Mouse (Mus musculus): ENCODE results near the gene Xrcc1. TPM values are rescaled to one million over a fixed set of nuclear protein-coding genes. Genes with fewer than 3 reads are reported as not detected.
"Not testable (repeated sequence)": the region's sequence is repeated elsewhere in the genome, so short reads cannot be mapped to it uniquely, and the experiment has no call there.

Gene Xrcc1
- polyA plus RNA-seq, 1 experiment from 2014 or later = 71.7 TPM

- Histone ChIP-seq H3K36me3 (no peaks in the 10 kb centered on the region), H3K4me1 (replicated peaks) (peaks cover 9% of the 10 kb centered on the region), H3K27ac (ENCODE audit: poor library complexity, severe bottlenecking) (no peak overlapping the region), H3K9me3 (replicated peaks) (peaks cover 4% of the 10 kb centered on the region; the same call in 1 of the 2 replicates), H3K27me3 (replicated peaks) (peaks cover 24% of the 10 kb centered on the region), H3K4me3 (no peak overlapping the region), H3K9ac (no peak overlapping the region), H3K4me2 (no peak overlapping the region)
- 83% methylated on average over 7 of the region's 7 CpGs for WGBS
- no peak for ATAC-seq (ENCODE audit: insufficient number of reproducible peaks, low FRiP score)
These were observed 59.5 kb downstream of the Xrcc1 start for GRCm38 (mm10) chr7:24605561-24605960.

- Histone ChIP-seq H3K9me3 (replicated peaks) (peaks cover 4% of the 10 kb centered on the region; the same call in 1 of the 2 replicates), H3K4me1 (replicated peaks) (peaks cover 14% of the 10 kb centered on the region), H3K36me3 (no peaks in the 10 kb centered on the region), H3K9ac (no peak overlapping the region), H3K4me3 (no peak overlapping the region), H3K27me3 (replicated peaks) (peaks cover 28% of the 10 kb centered on the region), H3K27ac (ENCODE audit: poor library complexity, severe bottlenecking) (no peak overlapping the region), H3K4me2 (no peak overlapping the region)
- no peak for ATAC-seq (ENCODE audit: insufficient number of reproducible peaks, low FRiP score)
- WGBS = 75% methylated on average over 7 of the region's 7 CpGs
These were observed 60.0 kb downstream of the Xrcc1 start for GRCm38 (mm10) chr7:24606046-24606445.

- Histone ChIP-seq H3K4me1 (replicated peaks) (peaks cover 23% of the 10 kb centered on the region), H3K4me2 (no peak overlapping the region), H3K27ac (ENCODE audit: poor library complexity, severe bottlenecking) (no peak overlapping the region), H3K9me3 (replicated peaks) (peaks cover 4% of the 10 kb centered on the region; the same call in 1 of the 2 replicates), H3K9ac (no peak overlapping the region), H3K27me3 (replicated peaks) (peaks cover 46% of the 10 kb centered on the region), H3K36me3 (no peaks in the 10 kb centered on the region), H3K4me3 (no peak overlapping the region)
- ATAC-seq (ENCODE audit: insufficient number of reproducible peaks, low FRiP score) = peak; percentile 67
- WGBS = 37% methylated on average over 6 of the region's 6 CpGs
These were observed 61.9 kb downstream of the Xrcc1 start for GRCm38 (mm10) chr7:24608017-24608416.

- H3K27me3 ChIP-seq (replicated peaks) = peaks cover 51% of the 10 kb centered on the region
These were observed 62.5 kb downstream of the Xrcc1 start for GRCm38 (mm10) chr7:24608561-24608960.

GRCm38 (mm10) chr7:24610144-24610878 is 64.2 kb downstream of the Xrcc1 start, which contains the start of gene Phldb3:
Phldb3 (plus strand) TSS chr7:24610763.
- peak; percentile 24 for ATAC-seq (ENCODE audit: insufficient number of reproducible peaks, low FRiP score)
- 4% methylated on average over 23 of the region's 27 CpGs for WGBS
- Histone ChIP-seq H3K27ac (ENCODE audit: poor library complexity, severe bottlenecking) (no peak within 1 kb of the TSS), H3K36me3 (no peaks in the 10 kb centered on the region), H3K4me2 (peak within 1 kb of the TSS; percentile 72), H3K4me3 (peak within 1 kb of the TSS; percentile 48), H3K9ac (0 out of 2 replicates have a peak within 1 kb of the TSS, but pooled peaks have one; percentile 32), H3K4me1 (replicated peaks) (peaks cover 23% of the 10 kb centered on the region), H3K27me3 (replicated peaks) (peaks cover 62% of the 10 kb centered on the region), H3K9me3 (replicated peaks) (peaks cover 4% of the 10 kb centered on the region; the same call in 1 of the 2 replicates)

More at GRCm38 (mm10) chr7:24608561-24608960, 62.5 kb downstream of the Xrcc1 start:
- 69% methylated on average over 8 of the region's 8 CpGs for WGBS
- Histone ChIP-seq H3K9me3 (replicated peaks) (peaks cover 4% of the 10 kb centered on the region; the same call in 1 of the 2 replicates), H3K36me3 (no peaks in the 10 kb centered on the region), H3K4me1 (replicated peaks) (peaks cover 23% of the 10 kb centered on the region), H3K4me3 (no peak overlapping the region), H3K9ac (no peak overlapping the region), H3K27ac (ENCODE audit: poor library complexity, severe bottlenecking) (no peak overlapping the region), H3K4me2 (no peak overlapping the region)
- no peak for ATAC-seq (ENCODE audit: insufficient number of reproducible peaks, low FRiP score)

GRCm38 (mm10) chr7:24610879-24611494 is 64.9 kb downstream of the Xrcc1 start:
- ATAC-seq (ENCODE audit: insufficient number of reproducible peaks, low FRiP score) = peak; percentile 84
- Histone ChIP-seq H3K27me3 (replicated peaks) (peaks cover 62% of the 10 kb centered on the region), H3K9me3 (replicated peaks) (peaks cover 4% of the 10 kb centered on the region; the same call in 1 of the 2 replicates), H3K4me2 (peak overlapping the region; percentile 72), H3K9ac (0 out of 2 replicates have a peak overlapping the region, but pooled peaks have one; percentile 32), H3K27ac (ENCODE audit: poor library complexity, severe bottlenecking) (no peak overlapping the region), H3K4me3 (peak overlapping the region; percentile 48), H3K4me1 (replicated peaks) (peaks cover 23% of the 10 kb centered on the region), H3K36me3 (no peaks in the 10 kb centered on the region)
- under 1% methylated on average over 36 of the region's 36 CpGs for WGBS

GRCm38 (mm10) chr7:24611709-24612108 is 65.6 kb downstream of the Xrcc1 start:
- H3K27ac ChIP-seq (ENCODE audit: poor library complexity, severe bottlenecking) = no peak overlapping the region
- no peak for ATAC-seq (ENCODE audit: insufficient number of reproducible peaks, low FRiP score)
- H3K4me1 ChIP-seq (replicated peaks) = peaks cover 23% of the 10 kb centered on the region
- H3K4me3 ChIP-seq = peak overlapping the region; percentile 48
- no peak overlapping the region for H3K9ac ChIP-seq
- peaks cover 4% of the 10 kb centered on the region; the same call in 1 of the 2 replicates for H3K9me3 ChIP-seq (replicated peaks)
- H3K27me3 ChIP-seq (replicated peaks) = peaks cover 68% of the 10 kb centered on the region
- peak overlapping the region; percentile 72 for H3K4me2 ChIP-seq
- no peaks in the 10 kb centered on the region for H3K36me3 ChIP-seq
- WGBS = 13% methylated on average over 7 of the region's 7 CpGs

- Histone ChIP-seq H3K9me3 (replicated peaks) (peaks cover 4% of the 10 kb centered on the region; the same call in 1 of the 2 replicates), H3K4me2 (peak overlapping the region; percentile 46), H3K4me1 (replicated peaks) (peaks cover 23% of the 10 kb centered on the region), H3K27ac (ENCODE audit: poor library complexity, severe bottlenecking) (no peak overlapping the region), H3K4me3 (peak overlapping the region; percentile 21), H3K36me3 (no peaks in the 10 kb centered on the region), H3K9ac (no peak overlapping the region; the same call in 1 of the 2 replicates), H3K27me3 (replicated peaks) (peaks cover 68% of the 10 kb centered on the region)
- ATAC-seq (ENCODE audit: insufficient number of reproducible peaks, low FRiP score) = no peak
- 4% methylated on average over 27 of the region's 27 CpGs for WGBS
These were observed 66.3 kb downstream of the Xrcc1 start for GRCm38 (mm10) chr7:24612308-24612910.

GRCm38 (mm10) chr7:24614816-24615215 is 68.7 kb downstream of the Xrcc1 start:
- Histone ChIP-seq H3K4me1 (replicated peaks) (peaks cover 23% of the 10 kb centered on the region), H3K36me3 (no peaks in the 10 kb centered on the region), H3K27ac (ENCODE audit: poor library complexity, severe bottlenecking) (no peak overlapping the region), H3K27me3 (replicated peaks) (peaks cover 72% of the 10 kb centered on the region), H3K9ac (no peak overlapping the region), H3K4me2 (no peak overlapping the region), H3K4me3 (no peak overlapping the region), H3K9me3 (replicated peaks) (peaks cover 2% of the 10 kb centered on the region; the same call in 1 of the 2 replicates)
- 61% methylated on average over 13 of the region's 13 CpGs for WGBS
- no peak for ATAC-seq (ENCODE audit: insufficient number of reproducible peaks, low FRiP score)

GRCm38 (mm10) chr7:24617763-24618162 is 71.7 kb downstream of the Xrcc1 start:
- H3K27ac ChIP-seq (ENCODE audit: poor library complexity, severe bottlenecking) = no peak overlapping the region
- no peak overlapping the region for H3K9ac ChIP-seq
- H3K9me3 ChIP-seq (replicated peaks) = peaks cover 10% of the 10 kb centered on the region; the same call in 1 of the 2 replicates
- H3K36me3 ChIP-seq = no peaks in the 10 kb centered on the region
- no peak overlapping the region for H3K4me2 ChIP-seq
- H3K27me3 ChIP-seq (replicated peaks) = peaks cover 47% of the 10 kb centered on the region
- H3K4me3 ChIP-seq = no peak overlapping the region
- no peak for ATAC-seq (ENCODE audit: insufficient number of reproducible peaks, low FRiP score)
- WGBS = 63% methylated on average over 8 of the region's 8 CpGs
- no peaks in the 10 kb centered on the region for H3K4me1 ChIP-seq (replicated peaks)

GRCm38 (mm10) chr7:24618374-24618773 is 72.3 kb downstream of the Xrcc1 start:
- not testable (repeated sequence) for H3K27ac ChIP-seq (ENCODE audit: poor library complexity, severe bottlenecking); H3K36me3 ChIP-seq; H3K4me1 ChIP-seq (replicated peaks); H3K4me3 ChIP-seq; H3K9ac ChIP-seq; H3K4me2 ChIP-seq; H3K9me3 ChIP-seq (replicated peaks); ATAC-seq (ENCODE audit: insufficient number of reproducible peaks, low FRiP score)
- H3K27me3 ChIP-seq (replicated peaks) = peaks cover 41% of the 10 kb centered on the region
- 88% methylated on average over 8 of the region's 8 CpGs for WGBS
